Mouse (Mus musculus) urinary bladder, postnatal 36 days (tissue): ENCODE measurements around the gene Gpbp1.

Source experiments
- DNase-seq, 2 experiments: peaks; one replicate each; pipeline ENCODE4 v3.0.0; 2022; ENCODE audit warnings: low spot score in 2 of 2, mixed read lengths in 1 of 2

The Gpbp1 gene

DNA sequence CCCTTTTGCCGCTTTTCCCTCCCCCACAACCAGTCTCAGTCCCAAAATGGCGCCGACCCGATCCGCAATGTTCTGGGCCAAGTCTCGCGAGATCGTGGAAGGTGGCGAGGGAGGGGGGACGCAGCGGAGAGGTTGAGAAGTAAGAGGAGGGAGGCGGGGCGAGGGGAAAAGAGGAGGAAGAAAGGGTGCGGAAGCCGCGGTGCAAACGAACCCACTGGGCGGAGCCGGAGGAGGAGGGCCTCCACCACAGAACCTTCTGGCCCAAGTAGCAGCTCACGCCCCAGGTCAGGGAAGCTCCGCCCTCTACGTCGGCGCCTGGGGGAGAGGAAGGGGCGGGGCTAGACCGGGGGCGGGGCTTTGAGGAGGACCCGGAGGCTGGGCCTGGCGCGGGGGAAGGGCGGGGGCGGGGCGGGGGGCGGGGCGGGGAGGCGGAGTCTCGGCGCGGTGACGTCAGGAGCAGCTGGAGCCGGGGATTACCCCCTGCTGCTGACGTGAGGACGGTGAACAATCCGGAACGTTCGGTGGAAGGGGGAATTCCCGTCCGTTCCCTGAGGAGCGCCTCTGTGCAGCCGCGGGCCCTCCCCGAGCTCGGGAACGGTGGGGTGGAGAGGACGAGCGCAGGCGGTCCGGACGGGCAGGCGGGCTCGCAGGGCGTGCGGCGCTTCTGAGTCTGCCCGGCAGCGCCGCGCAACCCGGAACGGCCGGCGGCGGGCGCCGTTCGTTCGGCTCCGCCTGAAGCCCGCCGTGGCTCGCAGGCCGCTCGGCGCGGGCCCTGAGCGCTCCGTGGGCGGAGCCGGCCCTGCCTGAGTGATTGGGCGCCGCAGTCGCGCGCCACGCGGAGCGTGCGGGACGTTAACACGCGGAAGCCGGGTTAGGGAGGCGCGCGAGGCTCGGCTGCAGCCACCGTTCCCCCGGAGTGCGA, at the start of gene Gpbp1:
TSS of gene Gpbp1 (minus strand) at position 310 of the 922 bp plus-strand sequence.
- DNase-seq = peak; percentile 100

GRCm38 (mm10) chr13:111537718-111538117, 47.8 kb upstream of the Gpbp1 start:
- no peak for DNase-seq

GRCm38 (mm10) chr13:111536207-111536887, 46.4 kb upstream of the Gpbp1 start:
- DNase-seq = no peak

DNA sequence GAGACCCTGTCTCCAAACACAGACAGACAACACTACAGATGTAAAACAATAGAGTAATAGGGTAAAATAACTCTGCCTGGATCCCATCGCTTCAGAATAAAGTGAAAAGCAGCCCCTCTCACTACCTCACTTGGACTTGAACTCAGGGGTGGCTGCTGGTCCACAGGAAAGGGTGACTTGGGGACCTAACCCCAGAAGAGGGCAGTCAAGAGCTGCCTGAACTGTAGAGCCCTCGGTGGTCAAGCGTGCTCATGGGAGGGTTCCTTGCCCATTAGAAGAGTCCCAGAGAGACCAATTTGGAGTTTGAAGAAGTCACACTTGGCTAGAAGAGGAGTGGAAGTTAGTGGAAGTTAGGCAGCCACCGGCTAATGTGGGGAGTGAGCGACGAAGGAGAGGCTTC, 44.2 kb upstream of the Gpbp1 start:
- no peak for DNase-seq

DNA sequence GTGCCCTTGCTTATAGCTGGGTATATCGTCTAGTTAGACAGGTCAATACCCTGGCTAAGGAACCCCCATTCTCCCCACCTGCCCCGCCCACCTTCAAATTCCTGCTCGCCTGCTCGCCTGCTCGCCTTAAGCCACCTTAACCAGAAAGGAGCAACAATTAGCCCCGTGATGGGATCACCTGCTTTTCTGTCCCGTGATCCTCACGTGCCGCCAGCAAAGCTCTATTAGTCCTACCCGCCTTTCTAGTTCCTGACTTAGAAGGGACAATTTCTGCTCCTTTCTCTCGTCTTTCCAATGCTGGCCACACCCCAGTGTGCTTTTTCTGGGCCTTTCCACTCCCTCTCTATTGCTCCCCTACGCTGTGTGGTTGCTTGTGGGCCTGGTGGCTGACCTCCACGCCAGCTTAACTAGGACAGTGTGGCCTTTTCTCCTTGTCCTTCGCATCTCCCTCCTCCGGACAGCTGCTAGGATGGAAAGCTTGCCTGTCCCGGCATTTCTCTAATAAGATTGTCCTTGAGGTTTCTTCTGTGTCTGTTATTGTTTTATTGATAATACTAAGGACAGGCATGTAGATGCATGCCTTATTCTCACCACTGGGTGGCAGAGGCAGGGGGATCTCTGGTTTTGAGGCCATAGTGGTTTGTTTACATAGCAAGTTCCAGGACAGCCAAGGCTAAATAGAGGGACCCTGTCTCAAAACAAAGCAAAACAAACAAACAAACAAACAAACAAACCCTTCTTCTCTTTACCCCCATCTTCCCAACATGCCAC, 42.5 kb upstream of the Gpbp1 start:
- no peak for DNase-seq

DNA sequence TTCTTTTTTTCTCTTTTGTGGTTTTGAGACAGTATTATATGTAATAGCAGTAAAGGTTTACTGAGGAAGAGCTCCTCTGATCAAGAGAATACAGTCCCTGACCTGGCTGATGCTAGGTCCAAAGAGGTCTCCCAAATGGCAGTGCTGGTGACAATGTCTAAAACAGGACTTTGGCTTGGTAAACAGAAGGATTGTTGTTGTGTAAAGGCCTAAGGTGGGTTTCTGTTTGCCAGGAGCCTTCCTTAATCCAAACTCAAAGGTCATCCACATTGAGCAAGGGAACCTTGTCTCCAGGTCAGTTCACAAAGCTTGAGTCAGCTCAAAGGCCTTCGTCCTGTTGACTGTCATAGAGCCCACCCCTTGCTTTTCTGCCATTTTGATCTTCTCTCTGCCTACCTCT, 41.8 kb upstream of the Gpbp1 start:
- DNase-seq = no peak

DNA sequence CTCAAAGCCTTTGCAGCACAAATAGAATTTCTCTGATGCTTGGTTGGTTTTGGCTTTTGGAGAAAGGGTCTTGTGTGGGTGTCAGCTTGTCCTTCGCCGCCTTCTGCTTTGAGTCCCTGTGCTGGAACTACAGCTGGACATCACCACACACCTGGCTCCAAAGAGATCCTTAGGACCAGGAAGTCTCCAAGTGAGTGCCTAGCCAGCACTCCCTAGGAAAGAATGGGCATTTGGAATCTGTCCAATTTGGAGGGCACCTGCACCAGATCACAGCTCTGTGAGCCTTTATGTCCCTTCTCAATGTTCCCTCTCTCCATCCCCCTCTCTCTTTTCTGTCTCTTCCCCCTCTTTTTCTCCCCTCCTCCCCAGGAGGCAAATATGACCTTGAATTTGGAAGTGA, 34.4 kb upstream of the Gpbp1 start:
- no peak for DNase-seq

DNA sequence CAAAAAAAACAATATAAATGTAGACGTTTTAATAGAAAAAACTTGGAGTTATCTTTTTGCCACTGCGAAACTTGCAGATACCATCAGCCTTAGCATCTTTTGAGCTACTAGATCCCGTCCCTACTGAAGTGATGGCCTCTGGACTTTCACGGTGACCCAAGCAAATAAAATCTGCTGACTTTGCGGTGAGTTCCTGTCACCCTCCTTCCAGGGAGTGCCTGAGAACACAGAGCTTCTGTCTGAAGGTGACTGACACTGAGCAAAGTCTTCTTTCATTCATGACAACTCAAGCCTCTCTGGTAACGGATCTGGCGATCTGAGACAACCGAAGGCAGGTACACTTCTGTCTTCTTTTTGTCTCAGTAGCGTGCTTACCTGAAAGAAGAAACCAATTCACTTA, 32.4 kb upstream of the Gpbp1 start:
- no peak for DNase-seq

GRCm38 (mm10) chr13:111520456-111520855, 30.5 kb upstream of the Gpbp1 start:
- no peak for DNase-seq

DNA sequence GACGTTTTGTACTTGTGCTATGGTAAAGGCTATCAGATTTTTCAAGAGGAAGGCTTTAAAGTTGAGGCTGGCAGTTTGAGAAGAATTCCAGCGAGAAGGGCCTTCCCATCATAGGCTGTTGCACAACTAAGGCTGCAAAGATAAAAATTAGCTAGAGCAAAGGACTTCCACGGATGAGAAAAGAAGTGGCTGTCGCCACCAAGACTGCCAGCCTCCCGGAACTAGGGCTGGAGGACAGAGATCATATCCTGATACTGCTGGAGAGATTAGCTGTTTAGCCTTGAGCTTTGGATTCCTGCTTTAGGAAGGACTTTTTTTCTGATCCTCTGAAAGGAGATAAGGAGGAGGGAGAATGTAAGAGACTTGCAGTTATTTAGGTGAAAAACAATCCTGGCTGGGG, 28.4 kb upstream of the Gpbp1 start:
- DNase-seq = no peak

- DNase-seq = no peak
Measured at GRCm38 (mm10) chr13:111516385-111517150, 26.7 kb upstream of the Gpbp1 start.

GRCm38 (mm10) chr13:111509385-111509784, 19.5 kb upstream of the Gpbp1 start:
- DNase-seq = no peak

DNA sequence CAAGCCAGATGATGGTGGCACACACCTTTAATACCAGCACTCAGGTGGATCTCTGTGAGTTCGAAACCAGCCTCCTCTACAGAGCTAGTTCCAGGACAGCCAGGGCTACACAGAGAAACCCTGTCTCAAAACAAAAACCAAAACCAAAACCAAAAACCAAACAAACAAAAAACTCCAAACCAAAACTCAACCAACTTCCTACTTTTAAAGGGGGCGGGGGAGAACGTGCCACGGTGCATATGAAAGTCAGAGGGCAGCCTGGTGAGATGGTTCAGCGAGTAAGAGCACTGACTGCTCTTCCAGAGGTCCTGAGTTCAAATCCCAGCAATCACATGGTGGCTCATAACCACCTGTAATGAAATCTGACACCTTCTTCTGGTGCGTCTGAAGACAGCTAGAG, 18.7 kb upstream of the Gpbp1 start:
- no peak for DNase-seq

DNA sequence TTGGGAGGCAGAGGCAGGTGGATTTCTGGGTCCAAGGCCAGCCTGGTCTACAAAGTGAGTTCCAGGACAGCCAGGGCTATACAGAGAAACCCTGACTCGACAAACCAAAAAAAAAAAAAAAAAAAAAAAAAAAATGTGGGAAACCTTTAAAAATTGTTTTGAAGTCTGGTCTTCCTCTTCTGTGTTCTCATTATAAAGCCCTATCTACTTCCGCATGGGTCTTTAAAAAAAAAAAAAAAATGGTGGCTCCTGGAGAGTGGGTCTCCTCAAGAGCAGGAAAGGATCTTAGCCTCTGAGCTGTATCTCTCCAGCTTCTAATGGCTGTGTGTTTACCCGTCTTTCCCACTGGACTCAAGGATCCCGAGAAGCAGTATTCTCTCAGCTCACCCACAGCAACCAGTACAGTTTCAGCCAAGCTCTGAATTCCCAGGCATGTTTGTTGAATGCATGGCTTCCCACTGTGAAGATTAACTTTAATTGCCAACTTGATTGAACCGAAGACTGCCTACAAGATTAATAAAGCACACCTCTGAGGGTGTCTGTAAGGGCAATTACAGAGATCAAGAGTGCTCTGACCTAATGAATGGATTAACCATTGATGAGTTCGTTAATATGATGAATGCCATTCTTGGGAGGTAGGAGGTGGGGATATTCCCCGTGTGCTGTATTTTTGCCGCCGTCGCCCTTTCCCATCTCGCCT, 4.6 kb upstream of the Gpbp1 start:
- DNase-seq = no peak

DNA sequence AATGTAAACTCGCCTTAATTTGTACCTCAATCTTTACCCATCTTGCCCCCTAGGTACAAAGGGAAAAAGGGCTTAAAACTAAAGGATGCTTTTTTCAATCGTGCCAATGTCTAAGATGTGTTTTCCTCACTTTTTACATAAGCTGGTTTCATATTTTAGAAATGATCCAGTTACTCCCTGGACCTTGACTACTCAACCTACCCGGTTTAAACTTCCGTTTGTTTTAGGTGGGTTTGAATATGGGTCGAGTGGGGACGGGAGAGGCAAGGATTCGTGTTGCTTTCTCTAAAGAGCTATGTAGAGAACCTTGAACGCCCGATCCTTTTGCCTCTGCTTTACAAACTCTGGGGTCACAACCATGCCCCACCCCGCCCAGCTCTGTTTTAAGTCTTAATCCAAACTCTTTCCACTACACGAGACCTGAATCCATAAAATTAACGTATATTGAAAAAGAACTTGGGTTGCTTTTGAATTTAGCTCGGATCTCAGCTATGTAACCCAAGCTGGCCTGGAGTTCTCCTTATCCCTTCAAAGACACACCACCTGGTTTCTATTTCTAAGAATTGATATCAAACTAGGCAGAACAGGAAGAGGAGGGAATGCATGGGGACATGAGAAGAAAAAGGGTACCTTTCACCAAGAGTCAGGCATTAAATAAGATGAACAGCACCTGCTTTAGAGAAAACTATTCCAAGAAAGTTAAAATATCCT, 1.3 kb upstream of the Gpbp1 start:
- no peak for DNase-seq

DNA sequence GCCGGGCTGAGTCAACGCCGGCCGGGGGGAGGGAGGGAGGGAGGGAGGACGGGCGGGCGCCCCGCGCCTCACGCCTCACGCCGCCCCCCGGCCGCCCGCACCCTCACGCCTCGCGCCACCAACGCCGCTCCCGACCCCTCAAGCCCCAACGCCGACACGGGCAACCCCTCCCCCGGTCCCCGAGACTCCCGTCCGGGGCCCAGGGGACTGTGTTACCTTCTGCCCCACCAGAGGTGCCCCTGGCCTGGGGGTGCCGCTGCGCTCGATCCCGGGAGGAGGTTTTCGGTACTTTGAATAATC, 459 bp downstream of the Gpbp1 start:
- DNase-seq = no peak

- peak; percentile 19 to 38 for DNase-seq
Measured at GRCm38 (mm10) chr13:111488651-111489501, 1.0 kb downstream of the Gpbp1 start.

GRCm38 (mm10) chr13:111477695-111478094, 12.2 kb downstream of the Gpbp1 start:
- DNase-seq = no peak

DNA sequence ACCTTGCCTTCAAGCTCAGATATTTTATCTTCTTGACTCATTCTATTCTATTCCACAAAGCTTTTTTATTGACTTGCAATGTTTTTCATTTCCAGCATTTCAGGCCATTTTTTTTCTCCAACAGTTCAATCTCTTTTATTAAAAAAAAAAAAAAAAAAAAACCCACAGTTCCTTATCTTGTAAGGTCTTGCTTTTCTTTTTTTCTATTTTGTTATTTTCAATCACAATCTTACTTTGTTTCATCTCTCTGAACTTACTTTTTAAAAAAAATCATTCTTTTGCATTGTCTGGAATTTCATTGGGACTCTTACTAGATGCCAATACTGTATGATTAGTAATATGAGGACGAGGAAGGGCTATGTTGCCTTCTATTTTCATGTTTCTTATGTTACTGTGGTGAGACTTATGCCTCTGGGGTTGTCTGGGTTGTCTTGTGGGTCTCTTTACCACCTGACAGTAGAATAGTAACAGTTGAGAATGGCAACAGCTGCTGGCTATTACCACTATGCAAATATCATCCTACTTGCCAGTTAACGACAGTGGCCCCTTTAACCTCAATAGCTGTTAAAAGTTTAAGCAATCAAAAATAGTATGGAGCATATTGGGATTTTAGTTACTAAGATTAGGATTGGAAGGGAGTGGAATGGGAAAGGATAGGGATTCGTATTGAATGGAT, 19.2 kb downstream of the Gpbp1 start:
- DNase-seq = no peak
